Mouse (Mus musculus): ENCODE measurements around the gene Panx3. TPM values are rescaled to one million over a fixed set of nuclear protein-coding genes. Genes with fewer than 3 reads are reported as not detected.
A peak's percentile ranks its signal among the peaks of the same experiment; 100 is the strongest.

Gene Panx3
- polyA plus RNA-seq, 2 experiments = not detected

DNA sequence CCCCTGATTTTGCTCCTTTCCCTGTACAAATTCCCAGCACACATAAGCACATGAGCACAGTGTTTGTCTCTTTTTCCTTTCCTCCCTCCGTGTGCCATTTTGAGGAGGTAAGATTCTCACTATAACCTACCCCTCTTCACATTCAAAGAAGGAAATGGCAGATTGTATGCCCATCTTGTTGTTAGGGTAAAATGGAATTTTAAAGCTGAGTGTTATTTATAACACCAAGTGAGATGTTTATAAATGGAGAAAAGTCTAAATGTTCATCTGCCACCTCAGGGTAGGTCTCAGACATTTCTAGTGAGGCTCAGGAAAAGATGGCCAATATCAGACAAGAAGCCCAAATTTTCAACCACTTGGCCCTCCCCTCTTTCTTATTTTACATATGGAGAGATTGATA lies 44.5 kb downstream of the Panx3 start:
- H3K4me1 ChIP-seq (replicated peaks; ENCODE audit: control insufficient read depth in 2 of 2, insufficient read depth in 2 of 2, low read length in 1 of 2) = no peaks in the 10 kb centered on the region
- ATAC-seq (ENCODE audit: insufficient read depth) (no peak), DNase-seq (ENCODE audit: low read depth in 3 of 3, low spot score in 3 of 3) (no peak)
- TF ChIP-seq EP300 (IDR thresholded peaks at IDR 0.05; ENCODE audit: low read depth) (no peak), CTCF (IDR thresholded peaks at IDR 0.05; ENCODE audit: low read depth) (no peak)
- no peak overlapping the region for H3K4me3 ChIP-seq (ENCODE audit: insufficient read depth in 1 of 2, low read depth in 2 of 2, low read length in 2 of 2)
- no peak overlapping the region for H3K9ac ChIP-seq (replicated peaks)
- no peak overlapping the region for H3K27ac ChIP-seq
- H3K9me3 ChIP-seq (ENCODE audit: control insufficient read depth, low read length) = no peaks in the 10 kb centered on the region
- H3K27me3 ChIP-seq (ENCODE audit: control insufficient read depth, insufficient read depth, low read length) = no peaks in the 10 kb centered on the region
- no peaks in the 10 kb centered on the region for H3K36me3 ChIP-seq (replicated peaks; ENCODE audit: control insufficient read depth, insufficient read depth, low read depth)
- H3K4me2 ChIP-seq (ENCODE audit: low read depth) = no peak overlapping the region
- WGBS (ENCODE audit: insufficient replicate concordance) = 62% methylated on average over 1 of the region's 1 CpGs

DNA sequence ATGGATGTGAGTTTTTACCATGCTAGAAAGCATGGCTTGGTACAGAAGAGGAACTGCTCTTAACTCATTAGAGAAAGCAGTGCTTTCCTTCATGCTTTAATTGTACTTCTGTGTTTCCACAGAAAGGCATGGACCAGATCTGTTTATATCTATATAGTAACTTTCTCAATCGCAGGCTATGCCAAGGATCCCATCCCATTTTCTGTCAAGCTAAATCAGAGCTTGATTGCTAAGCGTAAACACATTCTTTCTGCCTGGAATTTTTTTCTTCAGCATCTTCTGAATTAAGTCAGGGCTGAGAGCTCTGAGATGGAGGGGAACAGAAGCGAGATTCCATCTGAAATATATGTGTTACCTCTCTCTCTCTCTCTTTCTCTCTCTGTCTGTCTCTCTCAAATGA lies 45.1 kb downstream of the Panx3 start:
- Histone ChIP-seq H3K4me3 (ENCODE audit: insufficient read depth in 1 of 2, low read depth in 2 of 2, low read length in 2 of 2) (no peak overlapping the region), H3K4me1 (replicated peaks; ENCODE audit: control insufficient read depth in 2 of 2, insufficient read depth in 2 of 2, low read length in 1 of 2) (no peaks in the 10 kb centered on the region), H3K9ac (replicated peaks) (no peak overlapping the region), H3K36me3 (replicated peaks; ENCODE audit: control insufficient read depth, insufficient read depth, low read depth) (no peaks in the 10 kb centered on the region), H3K9me3 (ENCODE audit: control insufficient read depth, low read length) (no peaks in the 10 kb centered on the region), H3K27ac (no peak overlapping the region), H3K4me2 (ENCODE audit: low read depth) (no peak overlapping the region), H3K27me3 (ENCODE audit: control insufficient read depth, insufficient read depth, low read length) (no peaks in the 10 kb centered on the region)
- ATAC-seq (ENCODE audit: insufficient read depth) (no peak), DNase-seq (ENCODE audit: low read depth in 3 of 3, low spot score in 3 of 3) (no peak)
- TF ChIP-seq CTCF (IDR thresholded peaks at IDR 0.05; ENCODE audit: low read depth) (no peak), EP300 (IDR thresholded peaks at IDR 0.05; ENCODE audit: low read depth) (no peak)
- WGBS (ENCODE audit: insufficient replicate concordance) = 61% methylated on average over 3 of the region's 3 CpGs

DNA sequence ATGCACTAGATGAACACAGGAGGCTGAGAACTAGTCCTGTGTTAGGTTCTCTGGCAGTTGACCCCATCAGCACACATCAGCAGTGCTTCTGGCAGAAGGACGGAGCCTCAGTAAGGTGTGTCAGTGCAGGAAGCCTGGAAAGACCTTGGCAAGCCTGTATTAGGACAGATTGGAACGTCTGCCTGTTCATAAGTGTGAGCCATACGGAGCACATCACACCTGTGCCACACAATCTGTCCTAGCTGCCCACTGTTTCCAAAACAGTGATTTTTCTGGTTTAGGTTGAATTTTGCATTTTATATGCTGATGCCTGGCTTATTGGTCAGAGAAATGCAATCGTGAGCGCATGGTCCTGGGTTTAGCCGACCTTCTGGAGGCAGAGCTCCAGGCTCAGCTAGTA lies 47.7 kb downstream of the Panx3 start:
- DNase-seq (ENCODE audit: low read depth in 3 of 3, low spot score in 3 of 3) (no peak), ATAC-seq (ENCODE audit: insufficient read depth) (no peak)
- no peak for TF ChIP-seq EP300 (IDR thresholded peaks at IDR 0.05; ENCODE audit: low read depth)
- Histone ChIP-seq H3K4me1 (replicated peaks; ENCODE audit: control insufficient read depth in 2 of 2, insufficient read depth in 2 of 2, low read length in 1 of 2) (no peaks in the 10 kb centered on the region), H3K9me3 (ENCODE audit: control insufficient read depth, low read length) (no peaks in the 10 kb centered on the region), H3K4me3 (ENCODE audit: insufficient read depth in 1 of 2, low read depth in 2 of 2, low read length in 2 of 2) (no peak overlapping the region), H3K36me3 (replicated peaks; ENCODE audit: control insufficient read depth, insufficient read depth, low read depth) (no peaks in the 10 kb centered on the region), H3K4me2 (ENCODE audit: low read depth) (no peak overlapping the region), H3K27me3 (ENCODE audit: control insufficient read depth, insufficient read depth, low read length) (no peaks in the 10 kb centered on the region), H3K9ac (replicated peaks) (no peak overlapping the region), H3K27ac (no peak overlapping the region)
- 77% methylated on average over 6 of the region's 6 CpGs for whole genome bisulfite sequencing (ENCODE audit: insufficient replicate concordance)

DNA sequence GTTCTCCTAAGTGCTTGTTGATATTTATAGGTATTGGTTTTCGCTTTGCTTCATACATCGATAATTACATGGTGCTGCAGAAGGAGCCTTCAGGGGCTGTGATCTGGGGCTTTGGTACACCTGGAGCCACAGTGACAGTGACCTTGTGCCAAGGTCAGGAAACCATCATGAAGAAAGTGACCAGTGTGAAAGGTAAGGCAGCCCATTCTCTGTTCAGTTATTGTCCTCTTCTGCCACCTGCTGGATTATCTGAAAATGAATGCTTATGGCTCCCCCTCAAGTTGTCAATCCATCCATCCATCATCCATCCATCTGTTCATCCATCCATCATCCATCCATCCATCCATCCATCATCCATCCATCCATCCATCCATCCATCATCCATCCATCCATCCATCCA lies 52.3 kb downstream of the Panx3 start:
- 55% methylated on average over 2 of the region's 2 CpGs for WGBS (ENCODE audit: insufficient replicate concordance)
- Histone ChIP-seq H3K27ac (no peak overlapping the region), H3K9me3 (ENCODE audit: control insufficient read depth, low read length) (no peaks in the 10 kb centered on the region), H3K27me3 (ENCODE audit: control insufficient read depth, insufficient read depth, low read length) (no peaks in the 10 kb centered on the region), H3K36me3 (replicated peaks; ENCODE audit: control insufficient read depth, insufficient read depth, low read depth) (no peaks in the 10 kb centered on the region), H3K4me1 (replicated peaks; ENCODE audit: control insufficient read depth in 2 of 2, insufficient read depth in 2 of 2, low read length in 1 of 2) (peaks cover 7 to 14% of the 10 kb centered on the region in 2 experiments), H3K4me2 (ENCODE audit: low read depth) (no peak overlapping the region), H3K4me3 (ENCODE audit: insufficient read depth in 1 of 2, low read depth in 2 of 2, low read length in 2 of 2) (no peak overlapping the region), H3K9ac (replicated peaks) (no peak overlapping the region)
- peak in 1 of 3 experiments; percentile 33 for DNase-seq (ENCODE audit: low read depth in 3 of 3, low spot score in 3 of 3)
- ATAC-seq (ENCODE audit: insufficient read depth) = no peak
- TF ChIP-seq EP300 (IDR thresholded peaks at IDR 0.05; ENCODE audit: low read depth) (no peak), CTCF (IDR thresholded peaks at IDR 0.05; ENCODE audit: low read depth) (peak; percentile 81)

DNA sequence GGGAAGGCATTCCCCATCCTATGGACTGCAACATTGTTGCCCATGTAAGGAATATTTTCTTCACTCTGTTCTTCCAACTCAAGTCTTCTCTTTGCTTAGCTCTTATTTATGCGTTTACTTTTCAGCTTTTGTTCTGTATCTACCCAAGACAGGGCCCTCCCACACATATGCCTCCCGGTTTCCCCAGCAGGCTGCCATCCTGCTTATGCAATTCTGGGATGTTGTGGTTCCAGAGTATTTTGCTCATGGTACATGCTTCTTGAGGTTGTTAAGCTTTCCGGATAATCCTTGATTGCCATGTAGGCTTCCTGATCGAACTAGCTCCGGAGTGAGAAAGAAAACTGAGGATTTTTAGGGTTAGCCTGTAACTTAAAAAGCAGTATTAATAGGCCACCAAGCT lies 53.8 kb downstream of the Panx3 start:
- H3K27ac ChIP-seq = no peak overlapping the region
- H3K9me3 ChIP-seq (ENCODE audit: control insufficient read depth, low read length) = no peaks in the 10 kb centered on the region
- H3K27me3 ChIP-seq (ENCODE audit: control insufficient read depth, insufficient read depth, low read length) = no peaks in the 10 kb centered on the region
- DNase-seq (ENCODE audit: low read depth in 3 of 3, low spot score in 3 of 3) = no peak
- WGBS (ENCODE audit: insufficient replicate concordance) = 72% methylated on average over 5 of the region's 5 CpGs
- H3K4me3 ChIP-seq (ENCODE audit: insufficient read depth in 1 of 2, low read depth in 2 of 2, low read length in 2 of 2) = no peak overlapping the region
- peaks cover 7 to 14% of the 10 kb centered on the region in 2 experiments for H3K4me1 ChIP-seq (replicated peaks; ENCODE audit: control insufficient read depth in 2 of 2, insufficient read depth in 2 of 2, low read length in 1 of 2)
- TF ChIP-seq CTCF (IDR thresholded peaks at IDR 0.05; ENCODE audit: low read depth) (no peak), EP300 (IDR thresholded peaks at IDR 0.05; ENCODE audit: low read depth) (no peak)
- no peak overlapping the region for H3K4me2 ChIP-seq (ENCODE audit: low read depth)
- H3K9ac ChIP-seq (replicated peaks) = no peak overlapping the region
- H3K36me3 ChIP-seq (replicated peaks; ENCODE audit: control insufficient read depth, insufficient read depth, low read depth) = no peaks in the 10 kb centered on the region
- ATAC-seq (ENCODE audit: insufficient read depth) = no peak
